Mouse (Mus musculus): ENCODE results near the gene Adamtsl3. TPM values are rescaled to one million over a fixed set of nuclear protein-coding genes. Genes with fewer than 3 reads are reported as not detected.

Gene Adamtsl3
- polyA plus RNA-seq, 1 experiment: 0.43 TPM

DNA sequence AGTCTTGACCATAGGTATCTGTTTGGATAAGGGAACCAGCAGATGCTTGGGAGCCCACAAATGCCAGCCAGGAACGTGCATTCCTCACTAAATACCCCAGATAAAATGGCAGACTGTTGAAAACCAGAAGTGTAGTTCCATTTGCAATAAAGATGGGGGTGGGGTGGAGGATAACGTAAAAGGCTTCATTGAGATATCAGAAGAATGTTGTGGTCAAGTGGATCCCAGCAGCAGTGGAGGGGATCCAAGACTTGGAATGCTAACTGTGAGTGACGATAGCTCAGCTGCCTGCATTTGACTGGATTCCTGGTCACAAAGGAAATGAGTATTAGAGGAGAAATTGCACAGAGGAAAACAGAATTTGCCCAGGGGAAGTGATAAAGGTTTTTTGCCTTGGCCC is 87.1 kb downstream of the Adamtsl3 start:
- Histone ChIP-seq H3K4me1 (ENCODE audit: control insufficient read depth, insufficient read depth, low read length) (no peaks in the 10 kb centered on the region), H3K27me3 (ENCODE audit: control insufficient read depth, insufficient read depth, low read length) (no peaks in the 10 kb centered on the region), H3K36me3 (ENCODE audit: control insufficient read depth, insufficient read depth, low read length) (no peaks in the 10 kb centered on the region), H3K4me3 (ENCODE audit: control insufficient read depth, low read depth, low read length) (no peak overlapping the region), H3K27ac (ENCODE audit: control insufficient read depth, insufficient read depth, low read depth, low read length) (no peak overlapping the region)
- TF ChIP-seq POLR2A (IDR thresholded peaks at IDR 0.05; ENCODE audit: control insufficient read depth, low read depth, low read length): no peak
- no peak for TF ChIP-seq CTCF (IDR thresholded peaks at IDR 0.05; ENCODE audit: control insufficient read depth, insufficient read depth, insufficient replicate concordance, low read depth, low read length)

DNA sequence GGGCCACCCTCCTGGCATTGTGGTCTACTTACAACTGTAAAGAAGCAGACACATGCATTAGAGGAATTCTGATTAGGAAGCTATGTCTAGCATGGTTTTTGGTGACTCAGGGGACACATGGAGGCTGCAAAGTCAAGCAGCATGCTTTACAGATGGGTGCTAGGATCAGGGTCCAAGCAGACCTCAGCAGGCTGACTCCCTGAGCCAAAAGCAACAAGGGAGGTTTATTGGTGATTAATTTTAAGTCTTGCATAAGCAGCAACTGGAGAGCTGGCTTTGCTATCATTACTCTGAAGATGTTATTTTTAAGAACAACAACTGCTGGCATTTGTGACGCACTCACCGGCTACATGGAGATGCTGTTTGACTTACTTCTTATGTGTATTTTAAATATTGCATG is 88.1 kb downstream of the Adamtsl3 start:
- Histone ChIP-seq H3K4me3 (ENCODE audit: control insufficient read depth, low read depth, low read length) (no peak overlapping the region), H3K36me3 (ENCODE audit: control insufficient read depth, insufficient read depth, low read length) (no peaks in the 10 kb centered on the region), H3K4me1 (ENCODE audit: control insufficient read depth, insufficient read depth, low read length) (no peaks in the 10 kb centered on the region), H3K27ac (ENCODE audit: control insufficient read depth, insufficient read depth, low read depth, low read length) (no peak overlapping the region), H3K27me3 (ENCODE audit: control insufficient read depth, insufficient read depth, low read length) (no peaks in the 10 kb centered on the region)
- no peak for TF ChIP-seq POLR2A (IDR thresholded peaks at IDR 0.05; ENCODE audit: control insufficient read depth, low read depth, low read length)
- no peak for TF ChIP-seq CTCF (IDR thresholded peaks at IDR 0.05; ENCODE audit: control insufficient read depth, insufficient read depth, insufficient replicate concordance, low read depth, low read length)

DNA sequence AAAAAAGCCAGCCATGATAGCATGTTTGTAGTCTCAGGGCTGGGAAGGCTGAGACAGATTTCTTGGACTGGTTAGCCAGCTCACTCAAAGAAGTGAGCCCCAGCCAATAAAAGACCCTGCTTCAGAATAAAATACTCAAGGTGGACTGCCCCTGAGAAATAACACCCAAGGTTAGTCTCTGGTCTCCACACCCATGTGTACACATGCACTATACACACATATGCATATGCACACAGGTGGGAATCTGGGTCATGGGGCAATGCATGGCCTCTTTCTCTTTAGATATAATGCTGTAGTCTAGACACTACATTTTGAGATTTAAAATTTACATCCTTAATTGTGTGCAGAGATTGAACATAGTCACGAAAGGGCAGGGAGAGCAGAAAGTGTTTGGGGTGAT is 88.8 kb downstream of the Adamtsl3 start:
- Histone ChIP-seq H3K4me1 (ENCODE audit: control insufficient read depth, insufficient read depth, low read length) (no peaks in the 10 kb centered on the region), H3K4me3 (ENCODE audit: control insufficient read depth, low read depth, low read length) (no peak overlapping the region), H3K36me3 (ENCODE audit: control insufficient read depth, insufficient read depth, low read length) (no peaks in the 10 kb centered on the region), H3K27ac (ENCODE audit: control insufficient read depth, insufficient read depth, low read depth, low read length) (no peak overlapping the region), H3K27me3 (ENCODE audit: control insufficient read depth, insufficient read depth, low read length) (no peaks in the 10 kb centered on the region)
- TF ChIP-seq POLR2A (IDR thresholded peaks at IDR 0.05; ENCODE audit: control insufficient read depth, low read depth, low read length) (no peak), CTCF (IDR thresholded peaks at IDR 0.05; ENCODE audit: control insufficient read depth, insufficient read depth, insufficient replicate concordance, low read depth, low read length) (no peak)

DNA sequence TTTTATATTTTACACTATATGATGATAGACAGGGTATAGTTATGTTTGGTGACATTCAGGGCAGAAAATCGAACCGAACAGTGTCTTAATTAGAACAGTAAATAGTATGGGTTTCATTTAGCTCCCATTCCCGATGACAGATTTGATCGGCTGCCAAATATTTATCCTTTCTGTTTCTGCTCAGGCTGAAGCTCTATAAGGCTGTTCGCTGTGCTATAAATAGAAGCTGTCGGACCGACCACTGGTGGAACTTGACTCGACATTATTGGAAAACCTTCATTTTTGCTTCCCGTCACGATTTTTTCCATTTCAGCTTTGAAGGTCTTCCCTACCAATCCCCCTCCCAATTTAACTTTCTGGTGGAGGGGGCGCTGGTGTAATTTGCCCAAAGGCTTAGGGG is 89.9 kb downstream of the Adamtsl3 start:
- no peaks in the 10 kb centered on the region for H3K27me3 ChIP-seq (ENCODE audit: control insufficient read depth, insufficient read depth, low read length)
- H3K36me3 ChIP-seq (ENCODE audit: control insufficient read depth, insufficient read depth, low read length): no peaks in the 10 kb centered on the region
- no peak overlapping the region for H3K27ac ChIP-seq (ENCODE audit: control insufficient read depth, insufficient read depth, low read depth, low read length)
- H3K4me1 ChIP-seq (ENCODE audit: control insufficient read depth, insufficient read depth, low read length): no peaks in the 10 kb centered on the region
- TF ChIP-seq CTCF (IDR thresholded peaks at IDR 0.05; ENCODE audit: control insufficient read depth, insufficient read depth, insufficient replicate concordance, low read depth, low read length): no peak
- TF ChIP-seq POLR2A (IDR thresholded peaks at IDR 0.05; ENCODE audit: control insufficient read depth, low read depth, low read length): no peak
- no peak overlapping the region for H3K4me3 ChIP-seq (ENCODE audit: control insufficient read depth, low read depth, low read length)

DNA sequence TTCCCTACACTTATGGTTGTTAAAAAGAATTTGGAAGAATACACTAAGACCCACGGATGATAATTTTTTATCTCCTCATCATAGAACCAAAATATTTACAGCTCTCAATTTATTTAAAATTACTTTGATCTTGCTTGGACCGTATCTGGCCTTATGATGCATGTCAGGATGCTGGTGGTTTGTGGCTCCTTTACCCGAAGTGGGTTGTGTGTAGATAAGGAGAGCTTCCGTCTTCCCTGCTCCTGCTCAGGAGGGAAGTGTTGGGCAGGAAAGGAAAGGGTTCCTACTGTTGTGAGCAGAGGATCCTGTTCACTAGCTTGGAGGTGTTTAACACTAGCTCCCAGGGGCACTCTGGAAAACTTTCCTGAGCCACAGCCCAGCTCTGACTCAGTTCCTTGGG is 94.0 kb downstream of the Adamtsl3 start:
- no peaks in the 10 kb centered on the region for H3K4me1 ChIP-seq (ENCODE audit: control insufficient read depth, insufficient read depth, low read length)
- no peaks in the 10 kb centered on the region for H3K27me3 ChIP-seq (ENCODE audit: control insufficient read depth, insufficient read depth, low read length)
- H3K4me3 ChIP-seq (ENCODE audit: control insufficient read depth, low read depth, low read length): no peak overlapping the region
- TF ChIP-seq CTCF (IDR thresholded peaks at IDR 0.05; ENCODE audit: control insufficient read depth, insufficient read depth, insufficient replicate concordance, low read depth, low read length) (no peak), POLR2A (IDR thresholded peaks at IDR 0.05; ENCODE audit: control insufficient read depth, low read depth, low read length) (no peak)
- H3K36me3 ChIP-seq (ENCODE audit: control insufficient read depth, insufficient read depth, low read length): no peaks in the 10 kb centered on the region
- H3K27ac ChIP-seq (ENCODE audit: control insufficient read depth, insufficient read depth, low read depth, low read length): no peak overlapping the region

DNA sequence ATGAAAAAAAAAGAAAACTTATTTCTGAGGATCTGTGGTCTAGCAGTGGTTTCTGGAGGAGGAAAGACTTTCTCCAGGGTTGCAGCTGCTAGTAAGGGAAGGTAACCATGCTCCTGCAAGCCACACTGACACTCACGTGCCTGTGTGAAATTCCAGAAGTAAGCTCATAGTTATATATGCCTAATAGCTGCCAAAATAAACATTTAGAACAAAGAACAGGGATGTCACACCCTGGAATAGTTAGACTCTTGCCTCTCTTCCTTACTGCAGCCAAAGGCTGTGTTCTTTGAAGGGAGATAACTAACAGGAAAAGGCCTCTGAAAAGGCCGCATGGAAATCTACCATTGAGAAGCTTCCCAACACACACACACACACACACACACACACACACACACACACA is 96.1 kb downstream of the Adamtsl3 start:
- Histone ChIP-seq H3K4me1 (ENCODE audit: control insufficient read depth, insufficient read depth, low read length) (no peaks in the 10 kb centered on the region), H3K4me3 (ENCODE audit: control insufficient read depth, low read depth, low read length) (no peak overlapping the region), H3K36me3 (ENCODE audit: control insufficient read depth, insufficient read depth, low read length) (no peaks in the 10 kb centered on the region), H3K27ac (ENCODE audit: control insufficient read depth, insufficient read depth, low read depth, low read length) (no peak overlapping the region), H3K27me3 (ENCODE audit: control insufficient read depth, insufficient read depth, low read length) (no peaks in the 10 kb centered on the region)
- TF ChIP-seq CTCF (IDR thresholded peaks at IDR 0.05; ENCODE audit: control insufficient read depth, insufficient read depth, insufficient replicate concordance, low read depth, low read length): no peak
- TF ChIP-seq POLR2A (IDR thresholded peaks at IDR 0.05; ENCODE audit: control insufficient read depth, low read depth, low read length): no peak

DNA sequence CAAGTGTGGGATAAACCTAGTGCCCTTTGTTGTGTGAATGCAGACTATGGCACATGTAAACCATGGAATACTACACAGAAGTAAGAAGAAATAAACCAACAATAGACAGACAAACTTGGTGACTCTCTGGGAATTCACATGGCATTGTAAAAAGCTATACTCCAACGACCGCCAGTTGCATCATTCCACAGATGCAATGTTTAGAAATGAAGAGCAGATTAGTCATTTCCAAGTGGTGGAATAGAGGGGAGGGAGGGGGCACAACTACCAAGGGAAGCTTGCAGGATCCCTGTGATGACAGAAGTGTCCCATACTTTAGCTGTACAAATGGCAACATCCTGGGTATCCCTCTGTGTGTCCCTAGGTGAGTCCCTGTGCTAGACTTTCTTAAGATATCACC is 97.7 kb downstream of the Adamtsl3 start:
- H3K4me3 ChIP-seq (ENCODE audit: control insufficient read depth, low read depth, low read length): no peak overlapping the region
- no peaks in the 10 kb centered on the region for H3K4me1 ChIP-seq (ENCODE audit: control insufficient read depth, insufficient read depth, low read length)
- no peaks in the 10 kb centered on the region for H3K27me3 ChIP-seq (ENCODE audit: control insufficient read depth, insufficient read depth, low read length)
- no peak overlapping the region for H3K27ac ChIP-seq (ENCODE audit: control insufficient read depth, insufficient read depth, low read depth, low read length)
- H3K36me3 ChIP-seq (ENCODE audit: control insufficient read depth, insufficient read depth, low read length): no peaks in the 10 kb centered on the region
- TF ChIP-seq POLR2A (IDR thresholded peaks at IDR 0.05; ENCODE audit: control insufficient read depth, low read depth, low read length): no peak
- TF ChIP-seq CTCF (IDR thresholded peaks at IDR 0.05; ENCODE audit: control insufficient read depth, insufficient read depth, insufficient replicate concordance, low read depth, low read length): no peak

DNA sequence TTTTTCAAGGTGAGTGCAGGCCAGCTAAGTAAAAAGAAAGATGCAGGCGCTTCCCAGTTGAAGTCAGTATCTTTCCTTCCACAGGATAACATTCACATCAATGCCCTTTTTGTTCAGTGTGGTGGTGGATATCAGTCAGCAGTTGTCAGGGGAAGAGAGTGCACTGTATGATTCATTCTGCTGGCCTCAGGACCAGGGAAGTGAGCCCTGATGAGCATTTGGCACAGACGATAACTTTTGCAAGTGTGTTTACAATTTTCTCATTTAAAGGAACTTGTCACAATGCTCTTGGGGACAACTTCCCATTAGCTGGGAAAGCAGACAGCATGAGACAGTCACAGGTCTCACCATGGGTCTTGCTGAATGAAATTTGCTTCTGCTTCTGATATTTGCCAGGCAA is 122.9 kb downstream of the Adamtsl3 start:
- TF ChIP-seq POLR2A (IDR thresholded peaks at IDR 0.05; ENCODE audit: control insufficient read depth, low read depth, low read length) (no peak), CTCF (IDR thresholded peaks at IDR 0.05; ENCODE audit: control insufficient read depth, insufficient read depth, insufficient replicate concordance, low read depth, low read length) (no peak)
- no peak overlapping the region for H3K27ac ChIP-seq (ENCODE audit: control insufficient read depth, insufficient read depth, low read depth, low read length)
- no peak overlapping the region for H3K4me3 ChIP-seq (ENCODE audit: control insufficient read depth, low read depth, low read length)
- H3K36me3 ChIP-seq (ENCODE audit: control insufficient read depth, insufficient read depth, low read length): no peaks in the 10 kb centered on the region
- H3K27me3 ChIP-seq (ENCODE audit: control insufficient read depth, insufficient read depth, low read length): no peaks in the 10 kb centered on the region
- no peaks in the 10 kb centered on the region for H3K4me1 ChIP-seq (ENCODE audit: control insufficient read depth, insufficient read depth, low read length)

All from testis, adult 2 months (tissue).